Mouse (Mus musculus): Measurements from ENCODE around the gene Tmem198.

GRCm38 (mm10) chr1:75442811-75443210 lies 36.5 kb upstream of the Tmem198 start:
- TF ChIP-seq CTCF (IDR thresholded peaks at IDR 0.05; ENCODE audit: control insufficient read depth, insufficient read depth, insufficient replicate concordance, low read depth, low read length): no peak
- TF ChIP-seq POLR2A (IDR thresholded peaks at IDR 0.05; ENCODE audit: control insufficient read depth, low read depth, low read length): no peak
